Mouse (Mus musculus): ENCODE data around the gene Ntrk3.

Ntrk3 gene

DNA sequence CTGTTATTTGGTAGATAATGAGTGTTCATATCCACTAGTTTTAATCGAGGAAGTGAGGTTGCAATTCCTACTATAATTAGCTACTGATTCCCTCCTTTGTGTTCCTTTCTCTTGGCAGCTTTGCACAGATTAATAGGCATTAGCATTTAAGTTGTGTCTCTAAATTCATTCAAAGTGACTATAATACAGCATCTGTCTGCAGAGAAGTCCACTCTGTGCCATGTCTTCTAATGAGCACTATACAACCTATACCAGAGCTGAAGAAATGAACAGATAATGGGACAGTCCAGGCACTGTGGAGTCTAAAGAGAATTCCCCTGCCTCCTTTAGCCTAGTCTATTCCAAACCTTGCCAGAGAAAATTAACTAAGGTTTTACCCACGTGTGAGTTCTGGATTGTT, 498.8 kb downstream of the Ntrk3 start:
- no peak for DNase-seq (ENCODE audit: low read depth in 1 of 2, low spot score in 2 of 2)

- no peak for DNase-seq (ENCODE audit: low read depth in 1 of 2, low spot score in 2 of 2)
These were observed 516.1 kb downstream of the Ntrk3 start for GRCm38 (mm10) chr7:78221668-78222067.

GRCm38 (mm10) chr7:78220949-78221348, 516.9 kb downstream of the Ntrk3 start:
- DNase-seq (ENCODE audit: low read depth in 1 of 2, low spot score in 2 of 2), result no peak

- DNase-seq (ENCODE audit: low read depth in 1 of 2, low spot score in 2 of 2), result no peak
These were observed 546.7 kb downstream of the Ntrk3 start for GRCm38 (mm10) chr7:78190931-78191653.

GRCm38 (mm10) chr7:78185578-78185977, 552.2 kb downstream of the Ntrk3 start:
- DNase-seq (ENCODE audit: low read depth in 1 of 2, low spot score in 2 of 2), result no peak

- DNase-seq (ENCODE audit: low read depth in 1 of 2, low spot score in 2 of 2), result no peak
These were observed 554.4 kb downstream of the Ntrk3 start for GRCm38 (mm10) chr7:78183396-78183795.

DNA sequence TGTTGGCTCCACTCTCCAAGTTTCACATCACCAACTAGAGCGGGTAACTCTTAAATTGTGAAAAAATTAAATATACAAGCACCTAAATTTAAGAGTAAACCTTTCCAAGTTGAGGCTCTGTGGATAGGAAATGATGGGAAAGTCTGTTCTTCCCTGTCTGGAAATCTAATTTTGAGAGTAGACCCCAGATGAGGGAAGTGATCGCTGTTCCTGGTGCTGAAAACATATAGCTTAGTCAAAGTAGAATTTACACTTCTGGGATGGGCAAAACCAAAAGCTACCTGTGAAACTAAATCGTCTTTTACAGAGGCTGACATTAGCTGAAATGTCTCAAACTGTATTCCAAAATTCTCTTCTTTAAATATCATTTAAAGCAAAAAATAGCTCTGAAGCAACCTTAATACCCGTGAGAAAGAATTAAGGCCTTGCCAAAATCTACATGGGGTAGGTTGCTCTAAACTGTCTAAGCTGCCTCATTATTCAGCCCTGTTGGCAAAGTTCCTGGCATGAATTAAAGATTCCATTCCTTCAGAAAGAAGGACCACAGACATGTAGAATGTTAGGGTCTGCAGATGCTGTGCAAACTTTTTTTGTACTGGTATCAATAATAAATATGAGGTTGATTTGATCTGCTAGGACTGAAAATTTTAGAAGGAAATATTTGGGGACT, 557.7 kb downstream of the Ntrk3 start:
- no peak for DNase-seq (ENCODE audit: low read depth in 1 of 2, low spot score in 2 of 2)

DNA sequence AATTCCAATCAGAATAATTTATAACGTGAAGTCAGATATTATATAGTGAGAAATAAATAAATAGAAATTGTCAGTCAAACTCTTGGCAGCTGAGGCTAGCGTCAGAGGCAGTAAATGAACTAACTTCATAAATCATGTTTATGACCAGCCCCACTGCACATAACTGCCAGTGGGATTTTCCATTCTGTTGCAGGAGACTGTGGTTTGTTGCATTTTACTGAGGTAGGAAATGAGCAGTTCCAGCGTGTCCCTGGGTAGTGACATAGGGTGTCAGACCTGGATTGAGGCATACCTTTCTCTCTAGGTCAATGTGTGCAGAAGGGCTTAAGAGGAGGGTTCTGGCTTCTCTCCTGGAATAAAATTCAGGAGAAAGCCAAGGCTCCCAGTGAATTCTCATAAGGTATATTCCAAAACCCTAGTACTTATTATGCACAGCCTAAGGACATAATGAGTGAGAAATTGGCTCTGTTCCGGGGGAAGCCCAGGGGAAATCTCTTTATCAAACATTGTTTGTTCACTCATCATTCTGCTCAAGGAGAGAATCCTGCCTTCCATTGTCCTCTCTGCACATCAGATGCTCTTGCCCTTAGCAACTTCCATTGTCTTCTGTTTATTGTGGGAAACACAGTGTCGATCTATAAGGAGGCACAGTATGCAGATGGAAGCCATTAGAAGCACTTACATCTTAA, 565.4 kb downstream of the Ntrk3 start:
- no peak for DNase-seq (ENCODE audit: low read depth in 1 of 2, low spot score in 2 of 2)

DNA sequence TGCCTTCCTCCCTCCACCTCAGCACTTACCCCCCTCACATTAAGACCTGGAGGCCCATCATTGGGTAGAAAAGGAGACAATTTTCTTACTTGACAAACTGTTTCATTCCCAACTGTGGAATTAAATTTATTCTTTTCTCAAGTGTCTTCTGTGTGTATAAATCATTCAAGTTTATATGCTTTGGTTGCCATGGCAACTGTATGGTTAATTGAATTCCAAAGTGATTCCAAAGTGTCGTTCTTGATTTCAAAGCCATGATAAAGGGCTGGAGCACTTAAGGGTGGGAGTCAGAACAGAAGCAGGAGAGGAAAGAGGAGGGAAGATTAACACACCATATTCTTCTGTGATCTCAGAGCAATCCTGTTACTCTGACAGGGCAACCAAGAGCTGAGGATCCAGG, 572.3 kb downstream of the Ntrk3 start:
- DNase-seq (ENCODE audit: low read depth in 1 of 2, low spot score in 2 of 2), result no peak

DNA sequence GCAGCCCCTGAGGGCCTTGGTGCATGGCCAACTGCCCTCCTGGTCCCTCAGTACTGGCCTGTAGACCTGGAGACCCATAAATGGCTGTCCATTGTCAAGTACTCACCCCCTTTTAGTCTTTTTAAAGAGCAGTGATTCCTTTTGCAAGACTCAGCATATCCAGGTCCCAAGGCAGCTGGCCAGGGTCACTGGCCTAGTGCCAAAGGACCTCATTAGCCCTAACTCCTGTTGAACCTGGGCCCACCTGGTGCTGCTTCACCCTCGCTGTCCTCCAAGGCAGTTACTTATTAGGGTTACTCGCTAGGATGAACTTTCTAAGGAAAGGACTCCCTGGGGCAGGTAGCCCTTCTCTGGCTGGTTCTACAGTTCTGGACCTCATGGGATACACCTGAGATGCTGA, 579.9 kb downstream of the Ntrk3 start:
- DNase-seq (ENCODE audit: low read depth in 1 of 2, low spot score in 2 of 2), result no peak

DNA sequence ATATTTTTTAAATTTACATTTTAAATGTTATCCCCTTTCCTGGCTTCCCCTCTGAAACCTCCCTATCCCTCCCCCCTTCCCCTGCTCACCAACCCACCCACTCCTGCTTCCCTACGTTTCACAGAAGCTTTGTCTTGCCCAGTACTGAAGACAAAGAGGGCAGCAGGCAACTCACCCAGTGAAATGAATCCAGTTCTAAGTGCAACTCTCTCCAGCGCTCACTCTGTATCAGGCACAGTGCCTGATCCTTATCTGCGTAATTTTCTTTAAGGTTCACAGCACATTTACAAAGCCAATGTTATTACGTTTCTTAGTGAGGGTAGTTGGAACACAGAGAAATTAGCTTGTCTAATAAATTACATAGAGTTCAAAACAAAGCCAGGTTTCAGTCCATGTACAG, 592.6 kb downstream of the Ntrk3 start:
- DNase-seq (ENCODE audit: low read depth in 1 of 2, low spot score in 2 of 2), result no peak

- no peak for DNase-seq (ENCODE audit: low read depth in 1 of 2, low spot score in 2 of 2)
These were observed 593.0 kb downstream of the Ntrk3 start for GRCm38 (mm10) chr7:78144849-78145248.

DNA sequence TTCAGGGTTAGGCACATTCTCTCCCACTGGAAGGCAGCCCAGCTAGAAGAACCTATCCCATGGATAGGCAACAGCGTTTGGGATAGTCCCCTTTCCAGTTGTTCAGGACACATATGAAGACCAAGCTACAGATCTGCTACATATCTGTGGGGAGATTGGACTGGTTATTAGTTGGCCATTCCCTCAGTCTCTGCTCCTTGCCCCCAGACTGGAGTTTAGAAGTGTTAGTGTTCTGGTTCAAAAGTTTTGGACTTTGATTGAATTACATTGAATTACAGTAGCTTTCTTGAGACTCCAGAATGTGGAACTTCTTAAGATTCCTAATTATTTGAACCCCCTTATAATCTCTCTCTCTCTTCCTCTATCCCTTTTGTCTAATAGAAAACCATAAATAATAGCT, 607.8 kb downstream of the Ntrk3 start:
- DNase-seq (ENCODE audit: low read depth in 1 of 2, low spot score in 2 of 2), result no peak

Data from monocyte, adult 2 months (primary cell).